Mouse (Mus musculus): ENCODE measurements around the gene Pdilt. TPM values are rescaled to one million over a fixed set of nuclear protein-coding genes. Genes with fewer than 3 reads are reported as not detected.

The Pdilt gene
- polyA plus RNA-seq, 1 experiment from 2014 or later = 0.11 TPM

- Histone ChIP-seq H3K27me3 (ENCODE audit: insufficient read depth, low read length) (no peaks in the 10 kb centered on the region), H3K9ac (no peak within 1 kb of the TSS), H3K4me1 (ENCODE audit: insufficient read depth) (no peaks in the 10 kb centered on the region), H3K4me3 (ENCODE audit: low read depth, low read length) (no peak within 1 kb of the TSS), H3K9me3 (ENCODE audit: low read depth, low read length) (no peaks in the 10 kb centered on the region), H3K27ac (ENCODE audit: low read depth) (no peak within 1 kb of the TSS), H3K4me2 (no peak within 1 kb of the TSS), H3K36me3 (ENCODE audit: insufficient read depth) (no peaks in the 10 kb centered on the region)
- no peak for ATAC-seq (ENCODE audit: insufficient read depth)
- WGBS = 79% methylated on average over 6 of the region's 6 CpGs
- no peak for DNase-seq
- no peak for TF ChIP-seq CTCF (IDR thresholded peaks at IDR 0.05; ENCODE audit: low read depth)
Measured at GRCm38 (mm10) chr7:119459185-119459584, 64.1 kb downstream of the Pdilt start, which contains the start of gene Gp2. Gene Gp2, minus strand, starts transcription at chr7:119459285.

- Histone ChIP-seq H3K4me2 (no peak overlapping the region), H3K4me3 (ENCODE audit: low read depth, low read length) (no peak overlapping the region), H3K27me3 (ENCODE audit: insufficient read depth, low read length) (no peaks in the 10 kb centered on the region), H3K9me3 (ENCODE audit: low read depth, low read length) (no peaks in the 10 kb centered on the region), H3K9ac (no peak overlapping the region), H3K36me3 (ENCODE audit: insufficient read depth) (no peaks in the 10 kb centered on the region), H3K4me1 (ENCODE audit: insufficient read depth) (no peaks in the 10 kb centered on the region), H3K27ac (ENCODE audit: low read depth) (no peak overlapping the region)
- DNase-seq = no peak
- TF ChIP-seq CTCF (IDR thresholded peaks at IDR 0.05; ENCODE audit: low read depth) = no peak
- WGBS = 76% methylated on average over 7 of the region's 7 CpGs
- no peak for ATAC-seq (ENCODE audit: insufficient read depth)
Measured at GRCm38 (mm10) chr7:119454192-119454591, 69.1 kb downstream of the Pdilt start.

- peak; percentile 1 for DNase-seq
- WGBS = 55% methylated on average over 4 of the region's 4 CpGs
Measured at GRCm38 (mm10) chr7:119443849-119444248, 79.4 kb downstream of the Pdilt start.

GRCm38 (mm10) chr7:119441938-119442337, 81.4 kb downstream of the Pdilt start:
- Histone ChIP-seq H3K27ac (ENCODE audit: low read depth) (no peak overlapping the region), H3K9ac (no peak overlapping the region), H3K4me1 (ENCODE audit: insufficient read depth) (no peaks in the 10 kb centered on the region), H3K4me2 (no peak overlapping the region), H3K4me3 (ENCODE audit: low read depth, low read length) (no peak overlapping the region), H3K27me3 (ENCODE audit: insufficient read depth, low read length) (no peaks in the 10 kb centered on the region), H3K9me3 (ENCODE audit: low read depth, low read length) (no peaks in the 10 kb centered on the region), H3K36me3 (ENCODE audit: insufficient read depth) (no peaks in the 10 kb centered on the region)
- DNase-seq (no peak), ATAC-seq (ENCODE audit: insufficient read depth) (no peak)
- no peak for TF ChIP-seq CTCF (IDR thresholded peaks at IDR 0.05; ENCODE audit: low read depth)
- 79% methylated on average over 1 of the region's 1 CpGs for WGBS

More at GRCm38 (mm10) chr7:119443849-119444248, 79.4 kb downstream of the Pdilt start:
- Histone ChIP-seq H3K9me3 (ENCODE audit: low read depth, low read length) (no peaks in the 10 kb centered on the region), H3K4me3 (ENCODE audit: low read depth, low read length) (no peak overlapping the region), H3K27ac (ENCODE audit: low read depth) (no peak overlapping the region), H3K4me1 (ENCODE audit: insufficient read depth) (no peaks in the 10 kb centered on the region), H3K27me3 (ENCODE audit: insufficient read depth, low read length) (no peaks in the 10 kb centered on the region), H3K9ac (no peak overlapping the region), H3K4me2 (no peak overlapping the region), H3K36me3 (ENCODE audit: insufficient read depth) (no peaks in the 10 kb centered on the region)
- no peak for ATAC-seq (ENCODE audit: insufficient read depth)
- TF ChIP-seq CTCF (IDR thresholded peaks at IDR 0.05; ENCODE audit: low read depth) = peak; percentile 35

Other genes with a start within 250 kb of the Pdilt start
- not detected in 2 replicates for gene Gp2, start 64.2 kb downstream of the Pdilt start, polyA plus RNA-seq (2014; fragmentation: Nextera tagmentation; extraction: Ambion mirVana)
- gene Umod, start 44.2 kb downstream of the Pdilt start, polyA plus RNA-seq (2014; fragmentation: Nextera tagmentation; extraction: Ambion mirVana) = not detected in 2 replicates
- gene Acsm5, start 4.0 kb downstream of the Pdilt start, polyA plus RNA-seq (2014; fragmentation: Nextera tagmentation; extraction: Ambion mirVana) = 0.32 TPM in 1 of 2 replicates, not detected in the other
- not detected in 2 replicates for gene Acsm2, start 30.9 kb upstream of the Pdilt start, polyA plus RNA-seq (2014; fragmentation: Nextera tagmentation; extraction: Ambion mirVana)
- gene Acsm1, start 83.5 kb upstream of the Pdilt start, polyA plus RNA-seq (2014; fragmentation: Nextera tagmentation; extraction: Ambion mirVana) = 2.0 and 2.5 TPM in 2 replicates
- not detected in 2 replicates for gene Acsm4, start 166.5 kb upstream of the Pdilt start, polyA plus RNA-seq (2014; fragmentation: Nextera tagmentation; extraction: Ambion mirVana)
- 86.8 and 90.6 TPM in 2 replicates for gene Thumpd1, start 197.3 kb upstream of the Pdilt start, polyA plus RNA-seq (2014; fragmentation: Nextera tagmentation; extraction: Ambion mirVana)
- gene Acsm3, start 237.4 kb upstream of the Pdilt start, polyA plus RNA-seq (2014; fragmentation: Nextera tagmentation; extraction: Ambion mirVana) = 0.17 and 0.31 TPM in 2 replicates